Mouse (Mus musculus) MEL (cell line): ENCODE results near the gene Zdhhc13.

Source experiments
- BHLHE40 ChIP-seq: IDR thresholded peaks from 2 replicates; pipeline ENCODE4 v1.6.1; 2012; ENCODE audit warnings: low read depth, mild to moderate bottlenecking, inconsistent platforms, low read length, improper control_type of control experiment, borderline replicate concordance
- CTCF ChIP-seq, 3 experiments: IDR thresholded peaks in 2 of 3; conservative IDR thresholded peaks in 1 of 3; 2 replicates each; pipeline ENCODE4 v1.5.1; 2011 to 2012; ENCODE audit warnings: low read length in 3 of 3, low read depth in 2 of 3, mild to moderate bottlenecking in 2 of 3, improper control_type of control experiment in 1 of 3, inconsistent platforms in 1 of 3, mixed read lengths in 1 of 3, moderate library complexity in 1 of 3; ENCODE audit not compliant: control insufficient read depth in 1 of 3, insufficient read depth in 1 of 3, poor library complexity in 1 of 3, severe bottlenecking in 1 of 3
- E2F4 ChIP-seq: IDR thresholded peaks from 2 replicates; pipeline ENCODE4 v1.6.1; 2011; ENCODE audit warnings: low read depth, low read length, improper control_type of control experiment, borderline replicate concordance
- ELF1 ChIP-seq: IDR thresholded peaks from 2 replicates; pipeline ENCODE4 v1.6.1; 2014; ENCODE audit warnings: low read depth, mild to moderate bottlenecking, inconsistent platforms, low read length, improper control_type of control experiment, moderate library complexity
- EP300 ChIP-seq, 2 experiments: IDR thresholded peaks; 2 replicates each; pipeline ENCODE4 v1.6.1; 2011; ENCODE audit warnings: improper control_type of control experiment in 2 of 2, low read length in 2 of 2, low read depth in 1 of 2, mild to moderate bottlenecking in 1 of 2
- GABPA ChIP-seq: IDR thresholded peaks from 2 replicates; pipeline ENCODE4 v1.6.1; 2012; ENCODE audit warnings: low read depth, mild to moderate bottlenecking, inconsistent platforms, low read length, improper control_type of control experiment, moderate library complexity
- GATA1 ChIP-seq: IDR thresholded peaks from 2 replicates; pipeline ENCODE4 v1.6.1; 2011; ENCODE audit warnings: low read depth, low read length, improper control_type of control experiment
- MAFK ChIP-seq: IDR thresholded peaks from 2 replicates; pipeline ENCODE4 v1.6.1; 2011; ENCODE audit warnings: low read depth, mild to moderate bottlenecking, low read length, improper control_type of control experiment, borderline replicate concordance
- POLR2A ChIP-seq, 2 experiments: IDR thresholded peaks; 2 replicates each; pipeline ENCODE4 v1.6.1; 2011 to 2012; ENCODE audit warnings: low read length in 2 of 2, mild to moderate bottlenecking in 2 of 2, control low read depth in 1 of 2, improper control_type of control experiment in 1 of 2, low read depth in 1 of 2, moderate library complexity in 1 of 2; ENCODE audit not compliant: control insufficient read depth in 1 of 2, insufficient read depth in 1 of 2, poor library complexity in 1 of 2
- RCOR1 ChIP-seq: IDR thresholded peaks from 2 replicates; pipeline ENCODE4 v1.6.1; 2012; ENCODE audit warnings: low read depth, mild to moderate bottlenecking, inconsistent platforms, low read length, improper control_type of control experiment
- SIN3A ChIP-seq: IDR thresholded peaks from 2 replicates; pipeline ENCODE4 v1.6.1; 2012; ENCODE audit warnings: low read length, improper control_type of control experiment, inconsistent platforms
- SMC3 ChIP-seq: IDR thresholded peaks from 2 replicates; pipeline ENCODE4 v1.6.1; 2011; ENCODE audit warnings: low read depth, low read length, improper control_type of control experiment
- TAL1 ChIP-seq: IDR thresholded peaks from 2 replicates; pipeline ENCODE4 v1.6.1; 2012; ENCODE audit warnings: mild to moderate bottlenecking, inconsistent platforms, low read length, moderate library complexity, mixed read lengths
- ZNF384 ChIP-seq: IDR thresholded peaks from 2 replicates; pipeline ENCODE4 v1.6.1; 2012; ENCODE audit warnings: low read depth, mild to moderate bottlenecking, inconsistent platforms, low read length, improper control_type of control experiment

- TF ChIP-seq CTCF (IDR thresholded peaks at IDR 0.05 in 2 of 3, conservative IDR thresholded peaks at IDR 0.05 in 1 of 3; ENCODE audit: control insufficient read depth in 1 of 3, insufficient read depth in 1 of 3, low read depth in 2 of 3, low read length in 3 of 3, poor library complexity in 1 of 3, severe bottlenecking in 1 of 3) (no peak), POLR2A (IDR thresholded peaks at IDR 0.05; ENCODE audit: control insufficient read depth in 1 of 2, insufficient read depth in 1 of 2, low read depth in 1 of 2, low read length in 2 of 2, poor library complexity in 1 of 2) (no peak), MAFK (no peak), BHLHE40 (no peak), RCOR1 (no peak), SIN3A (no peak), ELF1 (no peak), SMC3 (no peak), GABPA (no peak), ZNF384 (no peak), GATA1 (no peak), E2F4 (no peak), TAL1 (no peak), EP300 (IDR thresholded peaks at IDR 0.05; ENCODE audit: low read depth in 1 of 2, low read length in 2 of 2) (no peak)
These were observed 33.0 kb upstream of the Zdhhc13 start for GRCm38 (mm10) chr7:48755825-48756224.
